Mouse (Mus musculus): ENCODE data around the gene Mtrex.
A peak's percentile ranks its signal among the peaks of the same experiment; 100 is the strongest.

Gene Mtrex

GRCm38 (mm10) chr13:112927287-112928001 is at the start of gene Mtrex, which contains the start of gene Dhx29:
Gene Mtrex, minus strand, starts transcription at chr13:112927398.
Gene Dhx29, plus strand, starts transcription at chr13:112927454.
- peak; percentile 99 for DNase-seq

GRCm38 (mm10) chr13:112976720-112977119 is 49.5 kb upstream of the Mtrex start:
- DNase-seq, result no peak

GRCm38 (mm10) chr13:112967267-112967666 is 40.1 kb upstream of the Mtrex start:
- DNase-seq, result no peak

GRCm38 (mm10) chr13:112964421-112964820 is 37.2 kb upstream of the Mtrex start:
- no peak for DNase-seq

GRCm38 (mm10) chr13:112963081-112963480 is 35.9 kb upstream of the Mtrex start:
- DNase-seq, result no peak

- no peak for DNase-seq
Observed at GRCm38 (mm10) chr13:112954067-112954466, 26.9 kb upstream of the Mtrex start.

GRCm38 (mm10) chr13:112945900-112946299 is 18.7 kb upstream of the Mtrex start:
- DNase-seq, result peak; percentile 53

- DNase-seq, result no peak
Observed at GRCm38 (mm10) chr13:112945312-112945711, 18.1 kb upstream of the Mtrex start.

- DNase-seq, result no peak
Observed at GRCm38 (mm10) chr13:112941879-112942330, 14.7 kb upstream of the Mtrex start.

GRCm38 (mm10) chr13:112938130-112938529 is 10.9 kb upstream of the Mtrex start:
- peak; percentile 35 for DNase-seq

- no peak for DNase-seq
Observed at GRCm38 (mm10) chr13:112928038-112928668, 955 bp upstream of the Mtrex start.

GRCm38 (mm10) chr13:112926796-112927195 is 402 bp downstream of the Mtrex start:
- DNase-seq, result peak; percentile 38

GRCm38 (mm10) chr13:112925976-112926375 is 1.2 kb downstream of the Mtrex start:
- DNase-seq, result no peak

GRCm38 (mm10) chr13:112925266-112925665 is 1.9 kb downstream of the Mtrex start:
- DNase-seq, result no peak

GRCm38 (mm10) chr13:112920906-112921305 is 6.3 kb downstream of the Mtrex start:
- DNase-seq, result no peak

- no peak for DNase-seq
Observed at GRCm38 (mm10) chr13:112919141-112919865, 7.9 kb downstream of the Mtrex start.

- DNase-seq, result no peak
Observed at GRCm38 (mm10) chr13:112910434-112910833, 16.8 kb downstream of the Mtrex start.

- DNase-seq, result peak; percentile 71
Observed at GRCm38 (mm10) chr13:112909663-112910062, 17.5 kb downstream of the Mtrex start.

- DNase-seq, result peak; percentile 6
Observed at GRCm38 (mm10) chr13:112902176-112902575, 25.0 kb downstream of the Mtrex start.

GRCm38 (mm10) chr13:112887234-112887633 is 40.0 kb downstream of the Mtrex start:
- DNase-seq, result no peak

GRCm38 (mm10) chr13:112871500-112872266 is 55.5 kb downstream of the Mtrex start:
- no peak for DNase-seq

- no peak for DNase-seq
Observed at GRCm38 (mm10) chr13:112870039-112870690, 57.0 kb downstream of the Mtrex start.
